Mouse (Mus musculus) thymus, postnatal 4 days (tissue): ENCODE data around the gene Cdh13.

Experiments used
- DNase-seq: peaks from one replicate; pipeline ENCODE4 v3.0.0; 2021

Gene Cdh13

GRCm38 (mm10) chr8:119121236-119121635 lies 837.7 kb downstream of the Cdh13 start:
- DNase-seq = no peak

DNA sequence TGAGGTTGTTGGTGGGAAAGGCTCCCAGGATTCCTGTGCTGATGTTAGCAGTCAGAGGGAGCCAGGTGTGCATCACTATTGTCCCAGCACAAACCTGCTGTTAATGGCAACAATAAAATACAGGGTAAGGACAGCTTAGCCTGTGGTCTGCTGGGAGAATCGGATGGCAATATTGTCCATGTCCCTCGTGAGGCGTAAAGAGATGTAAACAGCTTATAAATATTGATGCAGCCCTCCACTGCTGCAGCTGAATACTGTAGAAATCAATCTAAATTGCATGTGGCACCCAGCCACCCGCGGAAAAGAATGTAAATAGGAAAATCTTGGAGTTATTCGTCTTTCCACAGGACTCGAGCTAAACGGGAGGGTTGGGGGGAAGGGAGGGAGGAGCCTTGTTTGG lies 844.3 kb downstream of the Cdh13 start:
- no peak for DNase-seq

GRCm38 (mm10) chr8:119128266-119128665 lies 844.7 kb downstream of the Cdh13 start:
- DNase-seq = no peak

DNA sequence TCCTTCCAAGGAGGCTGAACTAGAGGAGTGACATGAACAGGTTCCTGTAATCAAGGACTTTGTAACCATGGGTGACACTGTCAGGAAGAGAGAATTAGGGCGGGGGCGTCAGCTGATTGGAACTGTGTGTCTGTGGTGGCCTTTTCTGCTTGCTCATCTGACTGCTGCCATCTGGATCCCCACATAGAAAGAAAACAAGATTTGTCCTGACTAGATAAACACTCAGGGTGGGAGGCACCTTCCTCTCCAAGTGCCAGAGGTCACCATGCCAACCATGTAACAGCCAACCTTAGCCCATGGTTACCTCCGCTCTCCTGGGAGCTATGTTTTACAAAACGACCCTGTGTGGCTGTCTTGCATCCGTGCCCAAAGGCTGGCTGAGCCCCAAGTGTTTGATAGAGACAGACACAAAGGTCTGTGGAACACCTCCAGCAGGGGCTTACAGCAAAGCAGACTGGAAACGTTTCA lies 873.0 kb downstream of the Cdh13 start:
- no peak for DNase-seq

DNA sequence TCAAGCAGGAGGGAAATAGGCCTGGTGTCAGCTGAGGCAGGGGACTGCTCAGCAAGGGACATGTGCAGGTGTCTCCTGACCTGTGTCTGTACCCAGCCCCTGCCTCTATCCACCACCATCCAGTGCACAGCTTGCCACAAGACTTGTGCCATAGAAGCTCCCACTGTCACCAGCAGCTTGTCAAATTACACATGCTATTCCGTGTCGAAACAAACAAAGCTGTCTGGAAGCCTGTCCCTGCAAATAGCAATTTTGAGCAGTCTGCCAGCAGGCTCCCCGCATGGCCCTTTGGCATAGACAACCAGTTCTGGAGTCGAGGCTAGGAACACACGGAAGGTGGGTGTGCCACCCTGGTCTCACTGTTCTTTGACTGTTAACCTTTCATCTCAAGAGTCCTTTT lies 875.1 kb downstream of the Cdh13 start:
- DNase-seq = no peak

- no peak for DNase-seq
These were observed 876.3 kb downstream of the Cdh13 start for GRCm38 (mm10) chr8:119159794-119160193.

- DNase-seq = peak; percentile 14
These were observed 880.5 kb downstream of the Cdh13 start for GRCm38 (mm10) chr8:119164076-119164475.

GRCm38 (mm10) chr8:119177226-119177935 lies 893.8 kb downstream of the Cdh13 start:
- DNase-seq = no peak

DNA sequence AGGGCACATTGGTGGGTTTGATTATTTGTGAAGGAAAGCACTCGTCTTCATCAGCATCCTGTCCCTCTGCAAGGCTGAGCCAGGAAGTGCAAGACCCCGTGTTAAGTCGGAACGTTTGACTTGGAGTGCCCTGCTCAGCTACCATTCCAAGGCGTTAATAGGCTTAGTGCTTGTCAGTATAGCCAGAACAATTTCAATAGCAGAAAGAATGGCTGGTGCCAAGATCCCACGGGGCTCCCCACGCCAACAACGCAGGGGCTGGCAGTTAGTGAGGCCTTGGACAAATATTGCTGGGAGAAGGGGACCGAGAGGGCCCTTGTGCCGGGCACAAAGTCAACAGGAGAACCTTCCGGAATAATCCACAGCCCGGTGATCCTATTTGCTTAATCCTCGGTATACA lies 897.1 kb downstream of the Cdh13 start:
- DNase-seq = no peak

GRCm38 (mm10) chr8:119195695-119196094 lies 912.2 kb downstream of the Cdh13 start:
- peak; percentile 48 for DNase-seq

- DNase-seq = no peak
These were observed 913.1 kb downstream of the Cdh13 start for GRCm38 (mm10) chr8:119196486-119197150.

- no peak for DNase-seq
These were observed 925.0 kb downstream of the Cdh13 start for GRCm38 (mm10) chr8:119208567-119208966.

GRCm38 (mm10) chr8:119224547-119224946 lies 941.0 kb downstream of the Cdh13 start:
- peak; percentile 60 for DNase-seq

- no peak for DNase-seq
These were observed 961.6 kb downstream of the Cdh13 start for GRCm38 (mm10) chr8:119245181-119245580.

DNA sequence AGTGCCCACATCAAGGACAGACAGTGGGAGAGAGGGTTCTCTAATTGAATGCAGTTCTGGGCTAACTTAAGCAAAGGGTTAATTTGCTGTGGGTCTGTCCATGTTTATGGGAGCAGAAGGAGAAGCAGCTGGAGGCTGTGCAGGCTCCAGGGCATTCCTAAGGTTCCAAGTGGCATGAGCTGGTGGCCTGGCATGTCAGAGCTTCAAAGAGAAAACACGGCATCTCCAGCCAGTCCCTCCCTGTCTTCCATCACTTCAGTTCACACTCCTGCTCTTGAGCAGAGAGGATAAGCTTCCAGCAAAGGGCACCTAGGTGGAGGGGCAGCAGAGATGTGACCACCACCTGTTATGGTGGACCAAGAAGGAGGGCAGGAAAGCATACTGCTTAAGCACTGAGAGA lies 962.1 kb downstream of the Cdh13 start:
- no peak for DNase-seq

DNA sequence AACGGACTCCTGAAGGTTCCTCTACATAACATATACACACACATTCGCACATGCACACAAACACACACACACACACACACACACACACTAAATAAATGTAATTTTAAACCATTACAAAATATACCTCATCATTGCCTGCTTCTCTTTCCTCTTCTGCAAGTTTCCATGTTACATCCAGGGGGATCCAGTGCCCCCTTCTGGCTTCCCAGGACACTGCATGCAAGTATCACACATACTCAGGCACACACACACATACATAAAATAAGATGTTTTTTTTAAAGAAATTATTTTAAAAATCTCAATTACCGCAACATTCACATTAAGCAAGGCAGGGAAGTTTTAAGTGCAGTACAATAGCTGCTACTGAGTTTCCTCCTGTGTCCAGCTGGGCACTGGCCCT lies 970.8 kb downstream of the Cdh13 start:
- DNase-seq = no peak

GRCm38 (mm10) chr8:119258642-119259041 lies 975.1 kb downstream of the Cdh13 start:
- no peak for DNase-seq

DNA sequence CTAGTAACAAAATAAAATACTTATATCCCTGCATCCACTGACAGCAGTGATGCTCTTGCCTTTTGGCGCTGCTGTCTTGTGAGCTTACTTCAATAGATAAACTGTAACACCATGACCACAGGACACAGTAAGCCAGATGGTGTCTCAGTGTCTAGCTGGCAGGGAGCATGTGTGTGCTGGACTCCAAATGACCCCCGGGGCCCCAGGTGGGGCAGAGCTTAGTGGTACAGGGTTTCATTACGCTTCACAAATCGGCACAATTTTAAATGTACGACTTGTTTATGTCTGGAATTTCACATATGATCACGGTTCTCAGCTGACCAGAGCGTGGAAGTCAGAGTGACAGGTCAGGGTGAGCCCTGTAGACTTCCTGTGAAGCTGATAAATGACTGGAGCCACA lies 980.2 kb downstream of the Cdh13 start:
- DNase-seq = no peak

GRCm38 (mm10) chr8:119266304-119266703 lies 982.8 kb downstream of the Cdh13 start:
- no peak for DNase-seq

- DNase-seq = no peak
These were observed 986.0 kb downstream of the Cdh13 start for GRCm38 (mm10) chr8:119269576-119269975.

DNA sequence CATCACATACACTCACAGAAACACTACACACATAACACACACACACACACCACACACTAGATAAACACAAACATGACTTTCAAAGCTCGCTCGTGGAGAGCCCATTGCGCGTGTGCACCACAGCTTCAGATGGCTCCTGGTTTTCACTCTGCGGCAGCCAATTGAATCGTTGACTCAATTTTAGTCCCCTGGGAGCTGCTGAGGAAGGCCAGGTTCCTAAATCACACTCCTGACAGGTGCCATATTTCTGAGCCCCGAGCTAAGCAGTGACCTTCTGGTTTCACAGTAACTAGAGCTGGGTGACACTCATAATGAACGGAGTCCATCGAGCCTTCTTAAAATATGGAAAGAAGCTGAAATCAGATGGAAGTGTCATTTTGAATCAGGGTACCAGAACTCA lies 986.8 kb downstream of the Cdh13 start:
- DNase-seq = no peak

GRCm38 (mm10) chr8:119272891-119273290 lies 989.4 kb downstream of the Cdh13 start:
- no peak for DNase-seq

GRCm38 (mm10) chr8:119275442-119275841 lies 991.9 kb downstream of the Cdh13 start:
- DNase-seq = no peak

- DNase-seq = no peak
These were observed 993.5 kb downstream of the Cdh13 start for GRCm38 (mm10) chr8:119277047-119277451.

- DNase-seq = no peak
These were observed 998.2 kb downstream of the Cdh13 start for GRCm38 (mm10) chr8:119281761-119282160.
